Mouse (Mus musculus) retina, adult 2 months (tissue): ENCODE data around the gene Lrrk1.

Experiments
- DNase-seq: peaks from one replicate; pipeline ENCODE4 v3.0.0-alpha.2; 2012; ENCODE audit warnings: low read depth, low spot score

Lrrk1 gene

GRCm38 (mm10) chr7:66303922-66304660, 84.1 kb downstream of the Lrrk1 start:
- DNase-seq, result no peak

- no peak for DNase-seq
Observed at GRCm38 (mm10) chr7:66301486-66301885, 86.7 kb downstream of the Lrrk1 start.

- DNase-seq, result peak; percentile 83
Observed at GRCm38 (mm10) chr7:66300680-66301079, 87.5 kb downstream of the Lrrk1 start.

- DNase-seq, result no peak
Observed at GRCm38 (mm10) chr7:66297656-66298021, 90.5 kb downstream of the Lrrk1 start.

GRCm38 (mm10) chr7:66296921-66297655, 91.1 kb downstream of the Lrrk1 start:
- DNase-seq, result no peak

GRCm38 (mm10) chr7:66292552-66293376, 95.4 kb downstream of the Lrrk1 start:
- DNase-seq, result no peak

- DNase-seq, result no peak
Observed at GRCm38 (mm10) chr7:66292010-66292409, 96.1 kb downstream of the Lrrk1 start.

GRCm38 (mm10) chr7:66282984-66283612, 105.1 kb downstream of the Lrrk1 start:
- DNase-seq, result no peak

- no peak for DNase-seq
Observed at GRCm38 (mm10) chr7:66282265-66282664, 105.9 kb downstream of the Lrrk1 start.

- no peak for DNase-seq
Observed at GRCm38 (mm10) chr7:66278001-66278400, 110.1 kb downstream of the Lrrk1 start.

- no peak for DNase-seq
Observed at GRCm38 (mm10) chr7:66273494-66273893, 114.7 kb downstream of the Lrrk1 start.

GRCm38 (mm10) chr7:66271226-66271625, 116.9 kb downstream of the Lrrk1 start:
- DNase-seq, result no peak

- no peak for DNase-seq
Observed at GRCm38 (mm10) chr7:66266942-66267850, 121.0 kb downstream of the Lrrk1 start.

- DNase-seq, result no peak
Observed at GRCm38 (mm10) chr7:66263421-66263820, 124.7 kb downstream of the Lrrk1 start.

- no peak for DNase-seq
Observed at GRCm38 (mm10) chr7:66262570-66263156, 125.5 kb downstream of the Lrrk1 start.

- no peak for DNase-seq
Observed at GRCm38 (mm10) chr7:66260763-66261390, 127.3 kb downstream of the Lrrk1 start.

GRCm38 (mm10) chr7:66260295-66260694, 127.9 kb downstream of the Lrrk1 start:
- DNase-seq, result no peak

- DNase-seq, result no peak
Observed at GRCm38 (mm10) chr7:66259436-66260206, 128.5 kb downstream of the Lrrk1 start.

GRCm38 (mm10) chr7:66258997-66259396, 129.2 kb downstream of the Lrrk1 start:
- DNase-seq, result no peak
